Mouse (Mus musculus) kidney, postnatal 0 days (tissue): ENCODE results near the gene 1700020D05Rik. TPM values are rescaled to one million over a fixed set of nuclear protein-coding genes. Genes with fewer than 3 reads are reported as not detected.
A peak's percentile ranks its signal among the peaks of the same experiment; 100 is the strongest.

ENCODE experiments used
- ATAC-seq: fragments of 200-750 bp; cut with Nextera tagmentation; replicated peaks from 2 replicates; pipeline ENCODE4 v1.8.0; 2017; ENCODE audit warnings: low read depth, moderate number of reproducible peaks, moderate TSS enrichment, moderate library complexity; ENCODE audit not compliant: low FRiP score
- DNase-seq: peaks from one replicate; pipeline ENCODE4 v3.0.0-alpha.2; 2016; ENCODE audit warnings: low spot score
- H3K27ac ChIP-seq: fragments of 300-500 bp; sonication (generic); 2 replicates; pipeline ENCODE4 v1.5.1; 2014; ENCODE audit warnings: mild to moderate bottlenecking
- H3K27me3 ChIP-seq: fragments of 300-500 bp; sonication (generic); 2 replicates; pipeline ENCODE4 v1.6.1; 2014; ENCODE audit warnings: low read length, mixed read lengths; ENCODE audit not compliant: insufficient read depth
- H3K36me3 ChIP-seq: fragments of 300-500 bp; sonication (generic); 2 replicates; pipeline ENCODE4 v1.6.1; 2014; ENCODE audit warnings: low read length, mixed read lengths; ENCODE audit not compliant: insufficient read depth
- H3K4me1 ChIP-seq: fragments of 300-500 bp; sonication (generic); replicated peaks from 2 replicates; pipeline ENCODE4 v1.6.1; 2014; ENCODE audit warnings: antibody characterized with exemption, low read length, mixed read lengths; ENCODE audit not compliant: insufficient read depth
- H3K4me2 ChIP-seq: fragments of 300-500 bp; sonication (generic); 2 replicates; pipeline ENCODE4 v1.6.1; 2014; ENCODE audit warnings: mild to moderate bottlenecking, low read length, moderate library complexity, mixed read lengths
- H3K4me3 ChIP-seq: fragments of 300-500 bp; sonication (generic); replicated peaks from 2 replicates; pipeline ENCODE4 v1.5.1; 2014; ENCODE audit warnings: low read depth, low read length
- H3K9ac ChIP-seq: fragments of 300-500 bp; sonication (generic); 2 replicates; pipeline ENCODE4 v1.6.1; 2014; ENCODE audit warnings: low read depth, low read length
- H3K9me3 ChIP-seq: fragments of 300-500 bp; sonication (generic); replicated peaks from 2 replicates; pipeline ENCODE4 v1.6.1; 2016; ENCODE audit warnings: low read length, inconsistent platforms, mixed read lengths
- CTCF ChIP-seq: IDR thresholded peaks from 2 replicates; pipeline ENCODE4 v1.5.1; 2016; ENCODE audit warnings: antibody characterized with exemption, low read depth, mild to moderate bottlenecking, moderate library complexity
- WGBS: fragments of 180-500 bp; shearing (Covaris S2); extraction: QIAGEN DNeasy Blood & Tissue Kit; methylation state at CpG from one replicate; pipeline ENCODE4 v1.1.7; 2014; 5-methylcytosine and 5-hydroxymethylcytosine counted together
- polyA plus RNA-seq: library from polyadenylated mRNA; unstranded; fragments of >200 nt; fragmentation: Nextera tagmentation; extraction: Ambion mirVana; gene quantifications from 2 replicates; pipeline ENCODE4 v1.2.1, GENCODE M21; 2015

The 1700020D05Rik gene
- polyA plus RNA-seq, 1 experiment from 2014 or later: not detected

- Histone ChIP-seq H3K4me2 (peak overlapping the region; percentile 72), H3K4me3 (peak overlapping the region; percentile 48), H3K4me1 (peaks cover 4% of the 10 kb centered on the region), H3K27ac (peak overlapping the region; percentile 99), H3K36me3 (peaks cover 27% of the 10 kb centered on the region), H3K9ac (peak overlapping the region; percentile 49), H3K9me3 (no peaks in the 10 kb centered on the region), H3K27me3 (no peaks in the 10 kb centered on the region)
- ATAC-seq: peak; percentile 77
- TF ChIP-seq CTCF: peak; percentile 55
- DNase-seq: peak; percentile 99
- under 1% methylated on average over 26 of the region's 26 CpGs for WGBS
Measured at GRCm38 (mm10) chr19:5488878-5489571, 14.6 kb downstream of the 1700020D05Rik start.

- DNase-seq (peak; percentile 99), ATAC-seq (peak; percentile 71)
- peak; percentile 89 for TF ChIP-seq CTCF
- H3K9me3 ChIP-seq: no peaks in the 10 kb centered on the region
- H3K4me1 ChIP-seq: peaks cover 4% of the 10 kb centered on the region
- H3K36me3 ChIP-seq: peaks cover 29% of the 10 kb centered on the region
- H3K27ac ChIP-seq: peak within 1 kb of the TSS; percentile 99
- no peaks in the 10 kb centered on the region for H3K27me3 ChIP-seq
- peak within 1 kb of the TSS; percentile 48 for H3K4me3 ChIP-seq
- peak within 1 kb of the TSS; percentile 49 for H3K9ac ChIP-seq
- WGBS: 1% methylated on average over 39 of the region's 39 CpGs
- peak within 1 kb of the TSS; percentile 72 for H3K4me2 ChIP-seq
Measured at GRCm38 (mm10) chr19:5487768-5488550, 15.6 kb downstream of the 1700020D05Rik start, which contains the start of gene Mus81. TSS of gene Mus81 (minus strand) at chr19:5488402.

DNA sequence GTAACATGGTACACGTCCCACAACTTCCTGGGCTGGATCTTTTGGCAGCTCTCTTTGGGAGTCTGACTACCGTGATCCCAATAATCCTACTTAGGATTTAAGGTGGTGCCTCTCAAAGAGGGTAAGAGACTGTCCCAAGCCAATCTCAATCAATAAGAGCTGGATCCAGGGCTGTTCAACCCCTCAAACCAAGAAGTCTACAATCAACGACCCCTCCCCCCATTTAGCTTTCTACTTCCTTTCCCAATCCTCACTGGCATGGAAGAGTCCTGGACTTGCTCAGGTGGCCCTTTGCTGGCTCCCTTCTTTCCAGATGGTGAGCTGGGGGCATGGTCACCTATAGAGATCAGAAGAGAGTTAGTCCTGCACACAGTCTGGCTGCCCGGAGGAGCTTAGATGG is 16.8 kb downstream of the 1700020D05Rik start:
- no peak for ATAC-seq
- no peaks in the 10 kb centered on the region for H3K9me3 ChIP-seq
- no peak overlapping the region for H3K4me3 ChIP-seq
- H3K27me3 ChIP-seq: no peaks in the 10 kb centered on the region
- H3K36me3 ChIP-seq: peaks cover 34% of the 10 kb centered on the region
- peaks cover under 1% of the 10 kb centered on the region; the same call in 1 of the 2 replicates for H3K4me1 ChIP-seq
- no peak for TF ChIP-seq CTCF
- H3K4me2 ChIP-seq: no peak overlapping the region
- H3K27ac ChIP-seq: no peak overlapping the region
- DNase-seq: no peak
- H3K9ac ChIP-seq: no peak overlapping the region
- 76% methylated on average over 4 of the region's 4 CpGs for WGBS

GRCm38 (mm10) chr19:5486286-5486685 is 17.3 kb downstream of the 1700020D05Rik start:
- H3K27ac ChIP-seq: no peak overlapping the region
- no peaks in the 10 kb centered on the region; the same call in 1 of the 2 replicates for H3K4me1 ChIP-seq
- H3K27me3 ChIP-seq: no peaks in the 10 kb centered on the region
- H3K36me3 ChIP-seq: peaks cover 39% of the 10 kb centered on the region
- H3K9ac ChIP-seq: peak overlapping the region; percentile 20; the same call in 1 of the 2 replicates
- DNase-seq: no peak
- no peaks in the 10 kb centered on the region for H3K9me3 ChIP-seq
- no peak for ATAC-seq
- no peak for TF ChIP-seq CTCF
- 67% methylated on average over 8 of the region's 8 CpGs for WGBS
- H3K4me3 ChIP-seq: no peak overlapping the region
- H3K4me2 ChIP-seq: no peak overlapping the region

DNA sequence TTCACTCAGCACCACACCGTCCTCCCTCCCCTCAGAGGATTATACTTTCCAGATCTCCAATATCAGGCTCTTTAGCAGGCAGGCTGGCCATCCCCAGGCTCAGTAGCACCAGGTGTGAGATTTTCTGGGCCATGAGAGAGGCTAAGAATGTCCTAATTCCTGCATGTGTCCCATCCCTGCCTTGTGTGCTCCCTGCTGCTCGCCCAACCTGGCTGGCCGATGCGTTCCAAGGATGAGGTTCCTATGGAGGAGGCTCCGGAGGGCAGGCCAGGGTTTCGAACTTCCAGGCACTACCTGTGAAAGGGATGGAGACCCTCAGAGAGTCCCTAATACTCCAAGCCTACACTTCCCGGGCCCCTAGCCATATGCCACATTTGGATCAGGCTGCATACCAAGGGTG is 17.8 kb downstream of the 1700020D05Rik start:
- ATAC-seq: no peak
- Histone ChIP-seq H3K27me3 (no peaks in the 10 kb centered on the region), H3K36me3 (peaks cover 43% of the 10 kb centered on the region), H3K4me2 (no peak overlapping the region), H3K4me1 (no peaks in the 10 kb centered on the region; the same call in 1 of the 2 replicates), H3K4me3 (no peak overlapping the region), H3K9ac (peak overlapping the region; percentile 20; the same call in 1 of the 2 replicates), H3K9me3 (no peaks in the 10 kb centered on the region), H3K27ac (no peak overlapping the region)
- no peak for DNase-seq
- 94% methylated on average over 7 of the region's 7 CpGs for WGBS
- TF ChIP-seq CTCF: no peak

- no peaks in the 10 kb centered on the region for H3K9me3 ChIP-seq
- no peaks in the 10 kb centered on the region for H3K27me3 ChIP-seq
- H3K9ac ChIP-seq: peak overlapping the region; percentile 20; the same call in 1 of the 2 replicates
- H3K27ac ChIP-seq: no peak overlapping the region
- no peak overlapping the region for H3K4me2 ChIP-seq
- no peak overlapping the region for H3K4me3 ChIP-seq
- peaks cover 48% of the 10 kb centered on the region for H3K36me3 ChIP-seq
- 88% methylated on average over 8 of the region's 8 CpGs for WGBS
- no peak for ATAC-seq
- no peak for TF ChIP-seq CTCF
- no peaks in the 10 kb centered on the region; the same call in 1 of the 2 replicates for H3K4me1 ChIP-seq
- DNase-seq: no peak
Measured at GRCm38 (mm10) chr19:5485371-5485770, 18.2 kb downstream of the 1700020D05Rik start.
